Mouse (Mus musculus): ENCODE measurements around the gene Cript.
A peak's percentile ranks its signal among the peaks of the same experiment; 100 is the strongest.

Cript gene

GRCm38 (mm10) chr17:87025269-87025949 lies at the start of gene Cript, which contains the start of gene Pigf:
TSS of gene Cript (plus strand) at chr17:87025550.
TSS of gene Pigf (minus strand) at chr17:87025406.
- DNase-seq (ENCODE audit: low read depth, low spot score): peak; percentile 97

DNA sequence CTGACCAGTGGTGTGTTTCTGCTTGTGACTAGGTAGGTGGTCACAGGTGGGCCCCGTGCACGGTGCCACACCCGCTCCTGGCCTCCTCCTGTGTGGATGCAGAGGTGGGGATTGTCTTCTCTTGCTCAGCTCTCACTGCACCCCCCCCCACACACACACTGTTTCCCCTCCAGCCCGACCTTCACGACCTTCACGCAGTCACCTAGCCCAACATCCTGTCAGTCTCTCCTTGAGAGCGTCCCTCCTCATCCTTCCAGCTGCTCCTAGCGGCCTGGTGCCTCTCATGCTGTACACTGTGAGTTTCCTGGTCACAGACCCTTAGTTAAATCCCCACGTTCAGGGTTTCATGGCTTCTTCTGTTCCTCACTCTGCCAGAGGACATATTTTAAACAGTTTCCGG lies 49.0 kb upstream of the Cript start:
- no peak for DNase-seq (ENCODE audit: low read depth, low spot score)

GRCm38 (mm10) chr17:86978496-86978895 lies 46.9 kb upstream of the Cript start:
- DNase-seq (ENCODE audit: low read depth, low spot score): no peak

GRCm38 (mm10) chr17:86981205-86981604 lies 44.1 kb upstream of the Cript start:
- DNase-seq (ENCODE audit: low read depth, low spot score): no peak

- no peak for DNase-seq (ENCODE audit: low read depth, low spot score)
Observed at GRCm38 (mm10) chr17:86981701-86982100, 43.6 kb upstream of the Cript start.

GRCm38 (mm10) chr17:86982497-86982896 lies 42.9 kb upstream of the Cript start:
- DNase-seq (ENCODE audit: low read depth, low spot score): no peak

GRCm38 (mm10) chr17:86986449-86987138 lies 38.8 kb upstream of the Cript start:
- no peak for DNase-seq (ENCODE audit: low read depth, low spot score)

GRCm38 (mm10) chr17:86988161-86988560 lies 37.2 kb upstream of the Cript start:
- no peak for DNase-seq (ENCODE audit: low read depth, low spot score)

DNA sequence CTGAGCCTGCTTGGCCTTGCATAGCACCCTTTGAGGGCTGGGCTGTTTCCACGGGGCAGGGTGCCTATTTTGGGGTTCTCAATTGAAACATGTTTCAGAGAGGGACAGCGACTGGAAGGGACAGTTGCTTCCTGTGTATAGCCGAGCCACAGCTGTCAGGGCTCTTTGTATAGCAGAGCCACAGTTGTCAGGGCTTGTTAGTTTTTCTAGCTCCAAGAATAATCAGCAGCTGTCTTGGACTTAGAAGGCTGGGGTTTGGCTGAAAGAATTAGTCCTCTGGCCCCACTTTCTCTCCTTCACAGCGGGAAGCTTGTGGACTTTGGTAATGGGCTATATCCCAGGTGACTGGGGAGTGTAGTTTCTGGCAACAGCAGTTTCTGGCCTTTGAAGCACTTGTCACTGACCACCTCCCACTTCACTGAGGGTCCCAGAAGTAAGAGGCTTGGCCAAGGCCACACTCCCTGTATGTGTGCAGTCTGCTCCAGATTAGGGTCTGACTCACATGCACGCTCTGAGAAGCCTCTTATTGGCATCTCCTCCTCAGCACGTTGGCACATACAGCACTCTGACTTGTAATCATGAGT lies 36.7 kb upstream of the Cript start:
- no peak for DNase-seq (ENCODE audit: low read depth, low spot score)

- no peak for DNase-seq (ENCODE audit: low read depth, low spot score)
Observed at GRCm38 (mm10) chr17:86991306-86991705, 34.0 kb upstream of the Cript start.

DNA sequence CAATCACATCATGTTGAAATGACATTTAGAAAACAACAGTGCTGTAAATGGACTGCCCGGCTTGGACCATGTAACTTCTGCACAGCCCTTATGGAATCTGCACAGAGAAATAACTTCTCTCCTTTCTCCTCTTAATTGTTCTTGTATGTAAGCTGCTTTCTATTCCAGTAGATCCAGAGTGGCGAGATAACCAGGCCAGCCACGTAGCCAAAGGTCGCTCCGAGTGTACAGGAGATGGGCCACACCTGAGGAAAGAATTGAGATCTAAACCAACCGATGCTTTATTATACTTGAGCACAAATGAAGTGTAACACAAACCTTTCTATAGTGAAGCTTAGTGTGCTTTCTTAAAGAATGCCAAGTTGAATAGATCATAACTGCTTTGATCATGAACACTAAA lies 28.0 kb upstream of the Cript start:
- no peak for DNase-seq (ENCODE audit: low read depth, low spot score)

DNA sequence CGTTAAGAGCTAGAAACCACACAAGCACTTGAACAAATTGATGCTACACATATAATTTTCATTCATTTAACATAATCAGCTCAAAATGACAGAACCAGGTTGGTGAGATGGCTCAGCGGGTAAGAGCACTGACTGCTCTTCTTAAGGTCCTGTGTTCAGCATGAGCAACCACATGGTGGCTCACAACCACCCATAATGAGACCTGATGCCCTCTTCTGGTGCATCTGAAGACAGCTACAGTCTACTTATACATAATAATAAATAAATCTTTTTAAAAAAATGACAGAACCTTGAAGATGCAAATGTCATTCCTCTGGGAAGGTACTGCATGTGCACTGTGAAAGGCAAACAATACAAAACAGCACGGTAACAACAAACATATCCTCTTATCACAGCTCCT lies 16.4 kb upstream of the Cript start:
- DNase-seq (ENCODE audit: low read depth, low spot score): no peak

- DNase-seq (ENCODE audit: low read depth, low spot score): no peak
Observed at GRCm38 (mm10) chr17:87011301-87012019, 13.9 kb upstream of the Cript start.

GRCm38 (mm10) chr17:87019692-87020091 lies 5.7 kb upstream of the Cript start:
- no peak for DNase-seq (ENCODE audit: low read depth, low spot score)

GRCm38 (mm10) chr17:87024491-87025242 lies 683 bp upstream of the Cript start:
- DNase-seq (ENCODE audit: low read depth, low spot score): no peak

DNA sequence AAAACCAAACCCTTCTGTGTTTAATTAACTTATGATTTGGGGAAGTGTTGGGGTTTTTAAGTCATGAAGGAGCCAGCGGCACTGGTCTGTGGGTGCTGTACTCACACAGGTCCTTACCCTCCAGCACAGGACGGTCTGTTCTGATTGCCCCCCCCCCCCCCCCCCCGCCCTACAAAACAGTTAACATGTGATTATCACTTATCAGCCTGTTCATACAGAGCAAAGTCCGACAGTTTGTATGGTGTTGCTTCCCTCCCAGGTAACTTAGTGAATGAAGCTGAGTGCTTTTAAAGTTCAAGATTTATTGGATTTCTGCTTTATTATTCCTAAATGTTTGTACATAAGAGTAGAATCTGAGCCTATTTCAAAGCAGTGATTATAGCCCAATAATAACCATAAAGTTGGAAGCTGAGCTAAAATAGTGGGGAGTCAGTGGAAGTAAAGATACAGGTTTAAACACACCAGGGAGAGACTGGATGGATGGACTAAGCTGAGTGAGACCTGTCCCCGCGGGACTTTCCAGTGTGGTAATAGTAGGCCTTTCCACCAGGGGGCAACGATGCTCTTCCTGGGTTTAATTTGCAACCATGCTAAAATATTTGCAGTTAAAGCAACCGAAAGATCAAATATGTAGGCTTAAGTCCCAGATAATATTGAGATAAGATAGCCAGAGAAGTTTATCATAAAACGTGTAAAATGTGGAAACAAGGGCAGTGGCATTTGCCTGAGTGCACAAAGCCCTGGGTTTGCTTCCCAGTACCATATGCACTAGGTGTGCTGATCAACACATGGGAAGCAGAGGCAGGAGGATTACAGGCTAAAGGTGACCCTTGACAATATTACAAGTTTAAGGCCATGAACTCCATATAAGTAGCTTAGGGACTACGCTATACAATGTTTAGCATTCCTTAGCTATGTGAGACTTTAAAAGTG lies 11.1 kb downstream of the Cript start:
- DNase-seq (ENCODE audit: low read depth, low spot score): no peak

DNA sequence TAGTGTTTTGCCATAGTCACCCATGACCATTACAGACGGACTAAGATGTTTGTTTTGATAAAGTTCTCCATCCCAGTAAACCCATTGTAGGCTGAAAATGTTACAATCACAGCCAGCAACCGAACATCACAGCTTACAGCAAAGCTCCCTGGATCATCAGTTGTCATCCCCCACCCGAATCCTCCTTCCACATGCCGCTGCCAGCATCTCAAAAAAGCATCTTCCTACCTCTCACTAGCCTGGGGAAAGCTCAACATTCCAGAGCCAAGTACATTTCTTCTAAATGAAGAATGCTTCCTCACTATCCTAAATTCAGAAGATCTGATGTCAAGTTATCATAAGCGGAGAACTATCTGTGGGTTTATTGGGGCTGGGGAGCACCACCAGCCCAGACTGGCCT lies 13.1 kb downstream of the Cript start:
- no peak for DNase-seq (ENCODE audit: low read depth, low spot score)

GRCm38 (mm10) chr17:87041739-87042138 lies 16.4 kb downstream of the Cript start:
- no peak for DNase-seq (ENCODE audit: low read depth, low spot score)

DNA sequence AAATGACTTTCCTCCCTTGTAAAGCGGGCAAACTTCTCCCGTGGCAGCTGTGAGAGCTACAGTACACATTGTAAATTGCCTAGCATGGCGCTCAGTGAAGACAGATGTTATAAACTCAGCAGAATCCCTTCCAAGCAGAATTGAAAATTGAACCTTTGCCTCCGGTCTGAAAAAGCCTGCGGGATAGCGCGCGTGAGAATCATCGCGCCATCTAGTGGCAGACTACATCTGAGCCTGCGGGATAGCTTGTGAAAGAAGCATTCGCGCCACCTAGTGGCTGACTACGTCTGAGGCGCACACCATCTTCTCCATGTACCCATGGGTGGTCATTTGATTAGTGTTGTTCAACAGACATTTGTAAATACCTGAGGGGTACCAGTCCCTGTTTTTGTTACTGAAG lies 19.0 kb downstream of the Cript start:
- DNase-seq (ENCODE audit: low read depth, low spot score): peak; percentile 73

- no peak for DNase-seq (ENCODE audit: low read depth, low spot score)
Observed at GRCm38 (mm10) chr17:87044796-87045195, 19.4 kb downstream of the Cript start.

All from c-Kit-negative CD71-positive TER-119-positive erythroid progenitor cells, embryonic 14.5 days (primary cell).